Mouse (Mus musculus) lung, postnatal 25 days (tissue): ENCODE measurements around the gene Dock2.
A peak's percentile ranks its signal among the peaks of the same experiment; 100 is the strongest.

ENCODE experiments used
- DNase-seq: peaks from one replicate; pipeline ENCODE4 v3.0.0; 2022; ENCODE audit warnings: low spot score

Dock2 gene

GRCm38 (mm10) chr11:34769396-34769795 lies 14.3 kb downstream of the Dock2 start:
- no peak for DNase-seq

- no peak for DNase-seq
Observed at GRCm38 (mm10) chr11:34763739-34764361, 19.8 kb downstream of the Dock2 start.

GRCm38 (mm10) chr11:34762570-34763127 lies 21.0 kb downstream of the Dock2 start:
- DNase-seq: no peak

- DNase-seq: no peak
Observed at GRCm38 (mm10) chr11:34762125-34762524, 21.6 kb downstream of the Dock2 start.

GRCm38 (mm10) chr11:34759582-34759981 lies 24.1 kb downstream of the Dock2 start:
- DNase-seq: no peak

GRCm38 (mm10) chr11:34741081-34741480 lies 42.6 kb downstream of the Dock2 start:
- DNase-seq: no peak

GRCm38 (mm10) chr11:34739816-34740215 lies 43.9 kb downstream of the Dock2 start:
- DNase-seq: no peak

GRCm38 (mm10) chr11:34738945-34739344 lies 44.7 kb downstream of the Dock2 start:
- no peak for DNase-seq

DNA sequence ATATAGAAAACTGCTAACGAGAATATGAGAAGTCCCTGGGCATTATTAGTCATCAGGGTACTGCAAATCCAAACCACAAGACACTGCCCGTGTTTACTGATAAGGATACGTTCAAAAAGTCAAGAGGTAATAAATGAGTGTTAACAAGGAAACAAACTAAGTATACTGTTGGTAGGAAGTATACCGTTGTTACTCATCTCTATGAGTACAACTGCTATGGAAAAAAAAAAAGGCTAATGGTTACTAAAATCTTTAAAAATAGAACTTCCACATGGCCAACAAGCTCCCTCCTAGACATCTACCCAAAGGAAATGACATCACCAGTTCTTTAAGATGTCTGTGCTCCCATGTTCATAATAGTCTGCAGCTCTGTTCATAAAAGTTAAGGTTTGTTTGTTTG lies 46.5 kb downstream of the Dock2 start:
- no peak for DNase-seq

DNA sequence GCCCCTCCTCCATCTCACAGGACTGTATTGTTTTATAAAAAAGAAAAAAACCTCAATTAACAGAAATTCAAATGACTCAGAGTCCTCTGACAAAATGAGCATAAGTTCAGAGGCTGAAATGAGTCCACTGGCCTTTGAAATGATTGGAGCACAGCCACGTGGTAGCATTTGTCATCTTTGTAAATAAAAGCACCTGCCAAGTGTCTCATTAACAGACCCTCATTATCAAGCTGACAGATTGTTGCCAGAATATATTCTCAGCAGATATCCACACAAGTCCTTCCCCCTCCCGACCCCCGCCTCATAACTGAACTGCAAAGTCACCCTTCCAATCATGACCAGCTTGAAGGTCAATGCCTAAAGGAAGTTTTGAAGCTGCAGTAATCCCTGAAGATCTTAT lies 49.7 kb downstream of the Dock2 start:
- DNase-seq: no peak

DNA sequence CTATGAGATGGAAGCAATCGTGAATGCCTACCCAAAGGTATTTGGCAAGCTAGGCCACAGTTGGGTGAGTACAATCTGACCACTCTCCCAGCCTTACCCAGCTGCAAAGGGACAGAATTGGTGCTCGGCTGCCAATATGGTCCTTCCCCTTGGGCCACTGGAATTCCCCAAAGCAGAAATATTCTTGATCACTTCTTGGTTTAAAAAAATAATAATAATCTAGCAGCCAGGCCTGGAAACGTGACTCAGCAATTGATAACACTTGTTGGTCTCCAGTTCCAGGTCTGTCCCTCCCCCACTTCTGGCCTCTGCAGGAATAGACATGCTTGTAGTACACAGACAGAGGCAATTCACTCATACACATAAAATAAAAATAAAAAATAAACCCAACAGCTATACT lies 56.2 kb downstream of the Dock2 start:
- no peak for DNase-seq

- no peak for DNase-seq
Observed at GRCm38 (mm10) chr11:34726699-34727347, 56.9 kb downstream of the Dock2 start.

GRCm38 (mm10) chr11:34713360-34713759 lies 70.3 kb downstream of the Dock2 start:
- DNase-seq: no peak

DNA sequence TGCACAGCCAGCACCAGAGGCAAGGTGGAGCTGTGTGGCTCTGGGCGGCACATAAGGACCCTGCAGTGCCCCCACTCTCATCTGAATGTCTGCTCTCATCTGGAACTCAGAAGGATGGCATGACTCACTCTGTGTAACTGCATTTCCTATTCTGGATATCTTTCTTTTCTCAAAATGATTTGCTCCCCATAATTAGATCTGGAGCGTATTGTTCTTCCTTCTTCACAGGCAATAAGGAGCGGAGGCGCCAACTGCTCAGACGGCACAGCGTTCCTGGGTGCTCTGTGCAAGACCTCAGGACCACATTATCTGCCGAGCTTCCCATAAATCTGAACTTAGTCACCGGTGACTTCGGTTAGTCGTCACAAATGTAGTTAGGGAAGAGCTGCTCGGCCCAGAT lies 75.4 kb downstream of the Dock2 start:
- DNase-seq: no peak

GRCm38 (mm10) chr11:34707360-34707759 lies 76.3 kb downstream of the Dock2 start:
- no peak for DNase-seq

DNA sequence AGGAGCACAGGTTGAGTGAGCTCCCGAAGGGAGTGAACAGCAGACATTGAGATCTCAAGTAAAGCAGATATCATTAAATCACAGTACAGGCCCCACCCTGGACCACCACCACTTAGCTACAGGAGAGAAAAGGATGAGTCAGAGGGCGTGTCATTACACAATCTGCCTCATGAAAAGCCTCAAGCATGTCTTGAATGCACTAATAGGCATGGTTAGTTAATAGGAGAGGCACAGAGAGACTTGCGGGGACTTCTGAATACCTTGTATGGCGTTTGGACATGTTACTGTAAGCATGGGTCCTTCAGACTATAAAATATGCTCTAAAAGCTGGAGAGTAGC lies 78.6 kb downstream of the Dock2 start:
- no peak for DNase-seq

GRCm38 (mm10) chr11:34704384-34705107 lies 79.1 kb downstream of the Dock2 start:
- no peak for DNase-seq

DNA sequence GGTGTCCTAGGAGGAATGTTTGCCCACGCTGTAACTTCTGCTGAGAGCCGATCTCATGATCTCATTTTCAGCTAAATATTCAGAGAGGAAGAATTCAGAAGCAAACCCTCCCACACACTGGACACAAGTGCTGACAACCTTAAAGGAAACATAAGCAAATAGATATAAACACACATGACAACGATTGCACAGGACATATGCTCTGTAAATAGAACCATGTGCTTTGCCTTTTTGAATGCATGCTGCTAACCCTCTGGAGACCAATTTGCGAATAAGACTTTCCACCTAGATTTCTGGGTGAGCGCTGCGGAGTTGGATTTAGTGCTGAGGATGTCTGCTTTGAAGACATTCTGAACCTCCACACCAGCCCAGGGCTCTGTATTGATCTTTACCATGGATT lies 79.8 kb downstream of the Dock2 start:
- no peak for DNase-seq

GRCm38 (mm10) chr11:34681790-34682189 lies 101.9 kb downstream of the Dock2 start:
- DNase-seq: peak; percentile 4

- no peak for DNase-seq
Observed at GRCm38 (mm10) chr11:34544631-34545030, 239.1 kb downstream of the Dock2 start.

GRCm38 (mm10) chr11:34532131-34532530 lies 251.6 kb downstream of the Dock2 start:
- DNase-seq: no peak

GRCm38 (mm10) chr11:34530971-34531370 lies 252.7 kb downstream of the Dock2 start:
- no peak for DNase-seq

GRCm38 (mm10) chr11:34528006-34528405 lies 255.7 kb downstream of the Dock2 start:
- no peak for DNase-seq
